Mouse (Mus musculus) embryonic facial prominence, embryonic 10.5 days (tissue): ENCODE data around the gene Sgtb. TPM values are rescaled to one million over a fixed set of nuclear protein-coding genes. Genes with fewer than 3 reads are reported as not detected.

Experiments used
- DNase-seq: peaks from one replicate; pipeline ENCODE4 v3.0.0-alpha.2; 2017; ENCODE audit warnings: low spot score
- H3K27ac ChIP-seq: fragments of 300-500 bp; sonication (generic); replicated peaks from 2 replicates; pipeline ENCODE4 v1.5.1; 2016; ENCODE audit warnings: mild to moderate bottlenecking
- H3K27me3 ChIP-seq: fragments of 300-500 bp; sonication (generic); replicated peaks from 2 replicates; pipeline ENCODE4 v1.6.1; 2016; ENCODE audit warnings: low read depth, mild to moderate bottlenecking; ENCODE audit not compliant: poor library complexity, severe bottlenecking
- H3K36me3 ChIP-seq: fragments of 300-500 bp; sonication (generic); replicated peaks from 2 replicates; pipeline ENCODE4 v1.6.1; 2016; ENCODE audit warnings: mild to moderate bottlenecking, moderate library complexity
- H3K4me1 ChIP-seq: fragments of 300-500 bp; sonication (generic); 2 replicates; pipeline ENCODE4 v1.6.1; 2016
- H3K4me3 ChIP-seq: fragments of 300-500 bp; sonication (generic); 2 replicates; pipeline ENCODE4 v1.5.1; 2016; ENCODE audit warnings: mild to moderate bottlenecking, moderate library complexity
- H3K9me3 ChIP-seq: fragments of 300-500 bp; sonication (generic); 2 replicates; pipeline ENCODE4 v1.6.1; 2016; ENCODE audit warnings: mild to moderate bottlenecking
- WGBS: fragments of 180-500 bp; shearing (Covaris S2); methylation state at CpG from one replicate; pipeline ENCODE4 v1.1.7; 2016; 5-methylcytosine and 5-hydroxymethylcytosine counted together
- polyA plus RNA-seq: library from polyadenylated mRNA; unstranded; fragments of >200 nt; fragmentation: Nextera tagmentation; extraction: Ambion mirVana; gene quantifications from 2 replicates; pipeline ENCODE4 v1.2.1, GENCODE M21; 2016

The Sgtb gene
- polyA plus RNA-seq, 1 experiment from 2014 or later = 8.1 TPM

GRCm38 (mm10) chr13:104084600-104084999, 24.9 kb upstream of the Sgtb start:
- no peak overlapping the region for H3K27ac ChIP-seq
- no peaks in the 10 kb centered on the region for H3K36me3 ChIP-seq
- peaks cover 2% of the 10 kb centered on the region; the same call in 1 of the 2 replicates for H3K4me1 ChIP-seq
- WGBS = 83% methylated on average over 2 of the region's 2 CpGs
- no peaks in the 10 kb centered on the region for H3K27me3 ChIP-seq
- H3K9me3 ChIP-seq = no peaks in the 10 kb centered on the region
- no peak overlapping the region for H3K4me3 ChIP-seq
- no peak for DNase-seq

DNA sequence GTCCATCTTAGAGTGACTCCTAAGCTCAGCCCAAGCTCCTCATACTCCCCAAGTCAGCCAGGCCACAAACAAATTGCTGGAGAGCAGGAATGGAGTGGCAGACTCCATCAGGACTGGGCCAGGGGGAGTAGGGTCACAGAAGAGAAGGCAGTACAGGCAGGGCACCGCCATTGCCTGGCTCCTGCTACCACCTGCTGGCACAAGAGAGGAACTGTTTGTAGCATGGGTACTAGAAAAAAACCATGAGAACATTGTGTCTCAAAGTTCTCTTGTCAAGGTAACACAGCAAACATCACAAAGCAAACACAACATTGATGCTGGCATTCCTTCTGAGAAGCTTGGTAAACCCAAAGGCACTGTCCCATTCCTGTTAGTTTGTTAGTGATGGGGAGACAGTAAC, 20.2 kb upstream of the Sgtb start:
- peak; percentile 50 for DNase-seq
- Histone ChIP-seq H3K4me3 (no peak overlapping the region), H3K9me3 (no peaks in the 10 kb centered on the region), H3K27me3 (no peaks in the 10 kb centered on the region), H3K4me1 (no peaks in the 10 kb centered on the region), H3K36me3 (no peaks in the 10 kb centered on the region; the same call in 1 of the 2 replicates), H3K27ac (no peak overlapping the region)
- 32% methylated on average over 1 of the region's 1 CpGs for WGBS

- Histone ChIP-seq H3K27ac (no peak overlapping the region), H3K4me3 (no peak overlapping the region), H3K4me1 (0 out of 2 replicates have a peak, but pooled peaks cover 6% of the 10 kb centered on the region), H3K9me3 (no peaks in the 10 kb centered on the region), H3K27me3 (no peaks in the 10 kb centered on the region), H3K36me3 (no peaks in the 10 kb centered on the region; the same call in 1 of the 2 replicates)
- DNase-seq = no peak
- WGBS = 32% methylated on average over 1 of the region's 1 CpGs
These were observed 17.8 kb upstream of the Sgtb start for GRCm38 (mm10) chr13:104091734-104092133.

DNA sequence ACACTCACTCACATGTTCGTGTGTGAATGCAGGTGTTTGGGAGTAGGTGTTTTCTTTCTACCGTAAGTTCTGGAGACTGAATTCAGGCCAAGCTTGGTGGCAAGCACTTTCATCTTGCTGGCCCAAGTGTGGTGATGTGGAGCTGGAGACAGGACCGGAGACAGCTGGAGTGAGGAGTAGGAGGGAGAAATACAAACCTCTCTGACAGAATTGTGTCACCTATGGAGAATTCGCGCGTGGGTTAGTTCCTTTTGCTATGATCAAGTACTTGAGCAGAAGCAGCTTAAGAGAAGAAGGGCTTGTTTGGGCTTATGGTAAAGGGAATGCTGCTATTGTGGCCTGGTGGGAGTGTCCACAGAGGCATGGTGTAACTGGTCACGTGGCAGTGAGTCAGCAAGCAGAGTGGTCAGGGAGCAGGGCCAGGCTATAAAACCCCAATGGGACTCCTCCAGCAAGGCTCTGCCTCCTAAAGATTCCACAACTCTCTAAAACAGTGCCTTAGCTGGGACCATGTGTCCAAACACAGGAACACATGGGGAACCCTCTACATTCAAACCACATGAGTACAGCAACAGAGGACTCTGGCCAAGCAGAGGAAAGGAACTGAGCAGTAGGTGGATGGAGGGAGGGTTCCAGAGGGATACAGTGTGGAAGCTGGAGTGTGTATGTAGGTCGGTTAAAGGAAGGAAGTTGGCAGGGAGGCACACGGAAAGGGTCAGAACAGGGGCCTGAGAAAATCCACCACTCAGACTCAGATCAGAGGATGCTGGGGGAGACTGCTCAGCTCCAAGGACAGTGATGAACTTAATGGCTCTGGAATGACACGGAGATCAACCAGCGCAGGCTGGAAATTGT, 14.8 kb upstream of the Sgtb start:
- no peaks in the 10 kb centered on the region for H3K9me3 ChIP-seq
- no peaks in the 10 kb centered on the region for H3K27me3 ChIP-seq
- H3K36me3 ChIP-seq = no peaks in the 10 kb centered on the region; the same call in 1 of the 2 replicates
- DNase-seq = no peak
- no peak overlapping the region for H3K4me3 ChIP-seq
- WGBS = 84% methylated on average over 11 of the region's 11 CpGs
- no peak overlapping the region for H3K27ac ChIP-seq
- 0 out of 2 replicates have a peak, but pooled peaks cover 6% of the 10 kb centered on the region for H3K4me1 ChIP-seq

DNA sequence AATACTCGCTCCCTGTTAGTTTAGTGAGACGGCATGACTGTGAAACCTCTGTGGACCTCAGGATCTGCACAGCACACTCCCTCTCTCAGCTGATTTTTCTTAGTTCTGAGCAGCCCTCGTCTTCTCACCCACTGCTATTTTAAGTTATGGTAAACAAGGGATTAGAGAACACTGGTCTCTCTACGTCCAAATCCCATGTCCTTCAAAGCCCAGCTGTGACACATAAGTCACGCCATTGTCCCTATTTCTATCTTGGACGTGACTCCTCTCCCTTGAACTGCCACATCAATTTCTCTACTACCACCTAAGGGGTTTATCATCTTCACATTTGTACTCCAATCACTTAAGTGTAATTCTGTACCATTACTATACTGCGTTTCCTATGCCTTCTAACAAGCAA, 13.6 kb upstream of the Sgtb start:
- H3K9me3 ChIP-seq = no peaks in the 10 kb centered on the region
- DNase-seq = no peak
- H3K36me3 ChIP-seq = no peaks in the 10 kb centered on the region; the same call in 1 of the 2 replicates
- no peak overlapping the region for H3K27ac ChIP-seq
- 0 out of 2 replicates have a peak, but pooled peaks cover 6% of the 10 kb centered on the region for H3K4me1 ChIP-seq
- no peak overlapping the region for H3K4me3 ChIP-seq
- 66% methylated on average over 7 of the region's 7 CpGs for WGBS
- no peaks in the 10 kb centered on the region for H3K27me3 ChIP-seq

GRCm38 (mm10) chr13:104097190-104097589, 12.4 kb upstream of the Sgtb start:
- Histone ChIP-seq H3K27me3 (no peaks in the 10 kb centered on the region), H3K9me3 (no peaks in the 10 kb centered on the region), H3K4me1 (0 out of 2 replicates have a peak, but pooled peaks cover 6% of the 10 kb centered on the region), H3K36me3 (no peaks in the 10 kb centered on the region; the same call in 1 of the 2 replicates), H3K4me3 (no peak overlapping the region), H3K27ac (no peak overlapping the region)
- 95% methylated on average over 7 of the region's 7 CpGs for WGBS
- no peak for DNase-seq

DNA sequence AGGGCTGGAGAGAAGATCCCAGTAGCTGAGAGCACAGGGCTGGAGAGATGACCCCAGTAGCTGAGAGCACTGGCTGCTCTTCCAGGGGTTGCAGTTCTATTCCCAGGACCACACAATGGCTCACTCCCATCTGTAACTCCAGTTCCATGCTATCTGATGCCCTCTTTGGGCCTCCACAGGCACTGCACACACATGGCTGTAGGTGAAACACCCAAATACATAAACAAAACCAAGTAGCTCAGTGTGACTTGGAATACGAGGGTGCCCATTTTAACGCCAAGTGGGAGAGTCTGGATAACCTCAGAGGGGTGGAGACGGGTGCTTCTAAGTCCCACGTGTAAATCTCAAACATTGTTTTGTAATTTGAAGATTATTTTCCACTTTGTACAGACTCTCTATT, 9.1 kb upstream of the Sgtb start:
- no peak overlapping the region for H3K4me3 ChIP-seq
- DNase-seq = no peak
- no peak overlapping the region for H3K27ac ChIP-seq
- 88% methylated on average over 4 of the region's 4 CpGs for WGBS
- peaks cover 13% of the 10 kb centered on the region for H3K36me3 ChIP-seq
- H3K4me1 ChIP-seq = no peaks in the 10 kb centered on the region
- H3K27me3 ChIP-seq = no peaks in the 10 kb centered on the region
- peaks cover 7% of the 10 kb centered on the region; the same call in 1 of the 2 replicates for H3K9me3 ChIP-seq

DNA sequence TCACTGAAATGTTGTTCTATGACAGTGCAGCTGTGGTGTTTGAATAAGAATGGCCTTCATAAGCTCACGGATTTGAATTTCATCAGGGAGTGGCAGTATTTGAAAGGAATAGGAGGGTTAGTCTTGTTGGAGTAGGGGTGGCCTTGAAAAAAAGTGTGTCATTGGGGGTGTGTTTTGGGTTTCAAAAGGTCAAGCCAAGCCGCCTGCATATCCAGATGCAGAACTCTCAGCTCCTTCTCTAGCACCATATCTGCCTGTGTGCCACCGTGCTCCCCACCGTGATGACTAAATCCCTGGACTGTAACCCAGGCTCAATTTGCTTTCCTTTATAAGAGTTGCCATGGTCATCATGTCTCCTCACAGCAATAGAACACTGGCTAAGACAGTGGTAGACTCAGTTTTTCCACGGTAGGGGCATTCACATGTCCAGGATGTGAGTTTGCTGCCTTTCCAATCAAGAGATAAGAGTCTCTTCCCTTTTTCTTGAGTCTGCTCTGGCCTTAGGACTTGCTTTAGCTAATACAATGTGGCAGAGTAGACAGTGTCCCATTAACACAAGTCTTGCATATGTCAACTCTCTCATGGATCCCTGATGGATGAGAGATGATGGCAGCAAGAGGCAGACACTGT, 7.8 kb upstream of the Sgtb start:
- no peak for DNase-seq
- Histone ChIP-seq H3K27ac (no peak overlapping the region), H3K4me3 (no peak overlapping the region), H3K36me3 (peaks cover 13% of the 10 kb centered on the region), H3K9me3 (peaks cover 7% of the 10 kb centered on the region; the same call in 1 of the 2 replicates), H3K4me1 (no peaks in the 10 kb centered on the region), H3K27me3 (no peaks in the 10 kb centered on the region)
- 88% methylated on average over 5 of the region's 5 CpGs for WGBS

DNA sequence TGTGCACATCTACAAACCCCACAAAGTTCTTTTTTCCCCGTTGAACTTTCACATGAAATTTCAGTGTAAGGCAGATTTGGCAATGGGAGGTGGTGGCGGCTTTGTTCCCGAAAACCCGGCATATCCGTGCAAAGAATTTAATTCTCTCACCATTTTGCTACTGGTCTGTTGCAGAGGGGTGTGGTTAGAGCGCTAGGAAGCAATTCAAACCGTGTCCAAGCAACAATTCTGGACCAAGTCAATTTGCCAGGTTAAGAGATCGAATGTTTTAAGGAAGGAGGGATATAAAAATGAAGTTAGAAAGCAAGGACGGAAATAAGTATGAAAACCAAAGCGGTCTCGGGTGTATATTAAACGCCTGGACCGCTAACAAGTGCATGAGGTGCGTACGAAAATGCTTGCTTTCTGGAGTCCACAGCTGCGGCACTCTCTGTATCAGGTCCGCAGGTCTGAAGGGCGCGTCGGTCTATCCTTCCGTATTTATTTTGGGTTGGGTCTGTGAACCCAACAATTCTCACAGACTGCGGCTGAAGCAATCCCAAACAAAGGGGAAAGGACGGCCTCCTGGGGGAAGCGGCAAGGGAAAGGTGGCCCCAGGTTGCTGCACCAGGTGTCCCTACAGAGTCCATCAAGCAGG, 772 bp upstream of the Sgtb start:
- WGBS = 2% methylated on average over 24 of the region's 24 CpGs
- Histone ChIP-seq H3K9me3 (peaks cover 7% of the 10 kb centered on the region; the same call in 1 of the 2 replicates), H3K27me3 (no peaks in the 10 kb centered on the region), H3K4me1 (peaks cover 22% of the 10 kb centered on the region), H3K27ac (peak overlapping the region; percentile 89), H3K4me3 (peak overlapping the region; percentile 88), H3K36me3 (peaks cover 12% of the 10 kb centered on the region)
- DNase-seq = no peak

DNA sequence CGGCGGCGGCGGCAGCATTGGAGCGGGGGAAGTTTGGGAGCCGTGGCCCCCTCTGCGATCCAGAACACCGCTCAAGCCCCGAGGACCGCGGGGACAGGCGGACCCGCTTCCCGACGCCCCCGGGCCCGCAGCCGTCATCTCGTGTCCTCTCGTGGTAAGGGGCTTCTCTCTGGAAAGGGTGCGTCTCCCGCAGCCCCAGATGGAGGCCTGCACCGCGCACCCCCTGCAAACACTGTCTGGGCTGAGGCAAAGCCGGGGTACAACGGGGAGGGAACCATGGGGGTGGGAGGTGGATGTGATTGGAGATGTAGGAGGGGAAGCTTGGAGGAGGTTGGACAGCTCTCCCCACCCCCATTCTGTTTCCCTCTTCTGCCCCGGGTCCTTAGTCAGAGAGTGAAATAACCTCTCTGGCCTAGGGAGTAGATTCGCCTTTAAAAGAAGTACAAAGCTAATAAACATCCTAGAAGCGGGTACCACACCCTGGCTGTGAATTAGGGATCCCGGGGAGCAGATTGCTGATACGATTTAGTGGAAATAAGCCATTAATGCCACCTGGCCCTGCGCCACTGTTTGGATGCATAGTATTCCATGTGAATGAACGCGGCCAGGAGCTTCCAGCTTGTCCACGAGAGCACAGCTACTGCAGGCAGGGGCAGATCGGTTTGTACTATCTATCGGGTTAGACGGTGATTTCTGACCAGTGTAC, 428 bp downstream of the Sgtb start:
- Histone ChIP-seq H3K4me1 (peaks cover 22% of the 10 kb centered on the region), H3K36me3 (no peaks in the 10 kb centered on the region; the same call in 1 of the 2 replicates), H3K4me3 (peak overlapping the region; percentile 88), H3K27me3 (no peaks in the 10 kb centered on the region), H3K27ac (peak overlapping the region; percentile 89), H3K9me3 (no peaks in the 10 kb centered on the region)
- WGBS = 2% methylated on average over 38 of the region's 38 CpGs
- DNase-seq = no peak

GRCm38 (mm10) chr13:104110526-104110925, 985 bp downstream of the Sgtb start:
- Histone ChIP-seq H3K36me3 (peaks cover 1% of the 10 kb centered on the region; the same call in 1 of the 2 replicates), H3K27ac (no peak overlapping the region), H3K4me1 (peaks cover 22% of the 10 kb centered on the region), H3K9me3 (no peaks in the 10 kb centered on the region), H3K4me3 (peak overlapping the region; percentile 88), H3K27me3 (no peaks in the 10 kb centered on the region)
- no peak for DNase-seq
- WGBS = 55% methylated on average over 7 of the region's 7 CpGs
